Mouse (Mus musculus): Measurements from ENCODE around the gene Cc2d1b. TPM values are rescaled to one million over a fixed set of nuclear protein-coding genes. Genes with fewer than 3 reads are reported as not detected.

Gene Cc2d1b
- 22.8 and 29.1 TPM in 2 replicates for polyA plus RNA-seq (2016; fragmentation: Nextera tagmentation; extraction: Ambion mirVana)

DNA sequence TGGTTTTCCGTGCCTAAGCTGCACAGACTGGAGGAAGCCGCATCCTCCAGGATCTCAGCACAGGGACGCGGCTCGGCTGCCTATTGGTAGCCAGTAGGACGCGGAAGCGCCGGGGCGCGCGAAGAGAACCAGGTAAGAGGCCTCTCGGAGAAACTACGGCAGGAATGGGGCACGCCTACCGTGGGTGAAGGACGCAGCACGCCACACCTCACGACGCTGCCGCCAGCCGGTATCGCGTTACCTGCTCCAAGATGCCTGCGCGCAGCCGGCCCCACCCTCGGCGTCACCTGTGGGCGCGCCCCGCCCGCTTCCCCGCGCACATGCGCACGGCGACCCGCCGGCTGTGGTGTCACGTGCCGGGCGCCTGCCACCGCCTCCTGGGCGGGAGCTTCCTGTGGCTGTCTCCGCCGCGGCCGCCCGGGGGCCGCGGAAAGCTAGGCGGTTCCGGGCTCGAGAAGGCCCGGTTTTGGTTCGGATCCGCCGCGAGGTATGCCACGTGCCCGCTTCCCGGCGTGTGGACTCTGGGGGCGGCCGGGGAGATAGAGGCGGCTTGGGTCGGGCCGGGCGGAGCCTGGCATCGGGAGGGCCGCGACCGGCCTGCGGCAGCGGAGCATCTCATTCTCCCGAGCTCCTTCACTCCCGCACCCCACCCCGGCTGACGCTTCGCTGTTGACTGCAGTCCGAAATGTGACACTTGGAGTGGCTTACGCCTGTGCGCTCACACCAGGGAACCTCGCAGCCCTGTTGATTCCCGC, at the start of gene Cc2d1b:
Gene Cc2d1b (plus strand): TSS at position 354 of the 755 bp plus-strand sequence.
- peak within 1 kb of the TSS; percentile 84 for H3K4me2 ChIP-seq
- peaks cover 19% of the 10 kb centered on the region for H3K36me3 ChIP-seq (replicated peaks)
- peak within 1 kb of the TSS; percentile 94 for H3K9ac ChIP-seq
- peak within 1 kb of the TSS; percentile 77 for H3K4me3 ChIP-seq (replicated peaks)
- no peaks in the 10 kb centered on the region for H3K9me3 ChIP-seq
- under 1% methylated on average over 86 of the region's 86 CpGs for WGBS
- peak within 1 kb of the TSS; percentile 86 for H3K27ac ChIP-seq
- no peaks in the 10 kb centered on the region for H3K27me3 ChIP-seq
- peak; percentile 96 for ATAC-seq (ENCODE audit: low FRiP score)
- H3K4me1 ChIP-seq, result peaks cover 15% of the 10 kb centered on the region

DNA sequence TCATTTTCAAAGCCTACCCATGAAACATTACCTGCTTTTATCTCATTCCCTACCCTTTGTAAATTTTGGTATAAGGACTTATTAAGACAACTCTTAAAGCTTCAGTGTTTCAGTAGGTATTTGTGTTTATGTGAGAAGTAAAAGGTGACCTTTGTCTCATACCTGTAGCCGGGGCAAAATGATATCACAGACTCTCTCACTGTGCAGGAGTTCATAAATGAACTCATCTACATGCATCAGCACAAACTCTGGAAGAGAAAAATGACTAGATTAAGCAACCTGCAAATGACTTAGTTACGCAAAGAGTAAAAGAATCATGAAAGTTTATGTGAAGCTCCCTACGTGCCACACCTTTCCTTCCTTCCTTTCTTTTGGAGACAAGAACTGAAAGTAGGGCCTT, 47.1 kb upstream of the Cc2d1b start:
- Histone ChIP-seq H3K27me3 (no peaks in the 10 kb centered on the region), H3K36me3 (replicated peaks) (peaks cover 69% of the 10 kb centered on the region), H3K4me1 (peaks cover 6% of the 10 kb centered on the region), H3K9me3 (no peaks in the 10 kb centered on the region), H3K27ac (no peak overlapping the region), H3K4me2 (no peak overlapping the region), H3K9ac (no peak overlapping the region), H3K4me3 (replicated peaks) (no peak overlapping the region)
- 99% methylated on average over 3 of the region's 3 CpGs for WGBS
- no peak for ATAC-seq (ENCODE audit: low FRiP score)

DNA sequence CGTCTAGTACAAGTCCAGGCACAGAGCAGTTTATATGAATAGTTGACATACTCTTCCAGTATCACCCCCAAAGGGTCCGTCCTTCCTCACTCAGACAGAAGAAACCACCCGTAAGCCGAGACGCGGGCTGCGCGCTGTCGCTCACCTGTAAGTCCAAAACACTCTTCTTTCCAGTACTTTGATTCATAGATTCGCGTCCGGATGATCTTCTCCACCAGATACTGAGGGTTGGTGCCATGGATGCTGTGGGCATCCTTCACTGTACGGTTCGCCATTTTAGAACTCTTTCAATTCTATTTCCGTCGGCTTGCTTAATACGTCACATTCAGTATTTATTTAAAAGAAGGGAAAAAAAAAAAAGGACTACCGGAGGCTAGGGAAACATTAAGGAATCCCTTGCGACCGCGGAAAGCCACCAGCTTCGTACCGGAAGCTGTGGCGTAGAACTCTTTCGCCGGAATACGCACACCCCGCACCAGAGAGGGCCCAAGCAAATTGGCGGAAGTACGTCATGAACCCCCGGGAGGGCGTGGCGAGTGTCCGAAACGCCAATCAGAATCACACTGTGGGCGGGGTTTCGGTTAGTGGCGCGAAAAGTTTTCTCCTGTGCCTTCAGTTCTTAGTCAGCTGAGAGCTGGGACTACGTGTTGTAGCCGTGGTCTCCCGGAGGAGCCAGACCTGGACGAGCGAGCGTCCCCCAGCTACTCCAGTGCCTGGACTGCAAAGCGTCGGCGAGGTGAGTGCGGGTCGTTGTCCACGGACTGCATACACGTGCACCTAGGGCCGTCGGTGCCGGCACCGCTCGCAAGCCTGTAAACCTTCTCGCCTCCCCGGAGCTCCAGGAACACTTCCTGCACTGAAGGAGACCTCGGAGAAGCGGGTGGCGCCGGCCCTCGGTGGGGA, 40.6 kb upstream of the Cc2d1b start, which contains the start of the genes Prpf38a and Orc1:
Gene Prpf38a (minus strand): TSS at position 497 of the 903 bp plus-strand sequence.
Gene Orc1 (plus strand): TSS at position 584 of the 903 bp plus-strand sequence.
- peaks cover 26% of the 10 kb centered on the region for H3K36me3 ChIP-seq (replicated peaks)
- peak within 1 kb of the TSS; percentile 82 for H3K4me2 ChIP-seq
- H3K27me3 ChIP-seq, result no peaks in the 10 kb centered on the region
- H3K4me3 ChIP-seq (replicated peaks), result peak within 1 kb of the TSS; percentile 76
- WGBS, result under 1% methylated on average over 64 of the region's 64 CpGs
- H3K9me3 ChIP-seq, result no peaks in the 10 kb centered on the region
- peak; percentile 99 for ATAC-seq (ENCODE audit: low FRiP score)
- H3K4me1 ChIP-seq, result peaks cover 25% of the 10 kb centered on the region
- peak within 1 kb of the TSS; percentile 77 for H3K9ac ChIP-seq
- H3K27ac ChIP-seq, result peak within 1 kb of the TSS; percentile 73

DNA sequence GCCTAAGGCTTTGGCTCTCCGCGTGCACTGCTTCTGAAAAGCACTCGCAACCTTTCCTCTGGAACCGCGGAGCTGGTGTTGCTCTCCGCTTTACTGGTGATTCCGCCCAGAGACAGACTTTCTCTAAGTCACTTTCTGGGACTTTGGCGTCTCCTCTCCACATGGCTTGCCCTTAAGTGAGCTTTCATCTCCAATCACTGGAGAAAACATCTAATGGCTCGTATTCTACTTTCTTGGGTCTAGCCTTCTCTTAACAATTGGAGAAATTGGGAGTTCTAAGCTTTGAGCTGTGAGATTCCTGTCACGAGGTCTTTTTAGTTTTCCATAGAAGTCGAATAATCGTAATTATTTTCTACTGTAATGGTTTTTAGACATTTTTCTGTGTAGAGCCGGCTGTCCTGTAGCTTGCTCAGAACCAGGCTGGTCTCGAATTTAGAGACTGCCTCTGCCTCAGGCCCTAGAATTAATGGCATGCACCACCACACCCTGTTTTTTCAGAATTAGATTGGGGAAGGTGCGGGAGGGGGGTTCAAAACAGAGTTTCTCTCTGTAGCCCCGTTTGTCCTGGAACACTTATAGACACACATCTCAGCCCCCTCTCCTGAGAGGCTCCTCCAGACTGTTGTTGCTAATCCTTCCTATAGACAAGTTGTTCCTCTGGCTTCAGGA, 39.9 kb upstream of the Cc2d1b start:
- Histone ChIP-seq H3K4me2 (peak overlapping the region; percentile 68), H3K36me3 (replicated peaks) (peaks cover 21% of the 10 kb centered on the region), H3K27me3 (no peaks in the 10 kb centered on the region), H3K9ac (peak overlapping the region; percentile 62), H3K27ac (peak overlapping the region; percentile 63), H3K9me3 (no peaks in the 10 kb centered on the region), H3K4me1 (peaks cover 25% of the 10 kb centered on the region), H3K4me3 (replicated peaks) (peak overlapping the region; percentile 76)
- WGBS, result 1% methylated on average over 16 of the region's 16 CpGs
- no peak for ATAC-seq (ENCODE audit: low FRiP score)

DNA sequence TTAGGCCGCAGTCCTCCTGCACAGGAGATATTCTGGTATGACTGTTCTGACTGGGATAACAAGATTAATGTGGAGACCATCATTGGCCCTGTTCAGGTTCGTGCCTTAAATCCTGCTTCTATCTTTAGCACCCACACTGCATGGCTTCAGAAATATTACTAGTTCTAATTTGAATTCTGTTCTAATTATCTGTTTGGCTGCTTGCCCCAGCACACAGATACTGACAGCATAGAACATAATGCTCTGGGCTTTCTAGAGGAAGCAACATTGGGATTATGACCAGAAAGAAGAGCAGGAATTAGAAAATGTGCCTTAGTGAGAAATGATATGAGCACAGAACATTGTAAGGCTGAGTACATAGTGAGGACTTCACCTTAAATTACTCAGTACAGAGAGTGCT, 26.4 kb upstream of the Cc2d1b start:
- H3K36me3 ChIP-seq (replicated peaks), result peaks cover 16% of the 10 kb centered on the region
- WGBS, result 93% methylated on average over 2 of the region's 2 CpGs

DNA sequence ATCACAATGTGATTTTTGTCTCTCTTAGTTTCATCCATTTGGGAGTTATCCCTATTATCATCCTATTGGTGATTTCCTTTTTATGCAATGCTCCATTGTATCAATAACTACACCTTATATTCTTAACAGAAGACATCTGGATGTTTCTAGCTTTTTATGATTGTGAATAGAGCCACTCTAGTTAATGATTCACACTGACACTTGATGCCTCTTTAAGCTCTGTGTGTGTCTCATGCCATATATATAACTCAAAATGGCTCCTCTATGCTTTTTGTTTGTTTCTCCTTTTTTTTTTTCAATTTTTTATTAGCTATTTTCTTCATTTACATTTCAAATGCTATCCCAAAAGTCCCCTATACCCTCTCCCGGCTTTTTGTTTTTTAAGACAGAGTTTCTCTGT, 24.0 kb upstream of the Cc2d1b start:
- Histone ChIP-seq H3K9ac (no peak overlapping the region), H3K9me3 (no peaks in the 10 kb centered on the region), H3K4me1 (no peaks in the 10 kb centered on the region), H3K27me3 (no peaks in the 10 kb centered on the region), H3K27ac (no peak overlapping the region), H3K4me2 (no peak overlapping the region), H3K4me3 (replicated peaks) (no peak overlapping the region), H3K36me3 (replicated peaks) (peaks cover 26% of the 10 kb centered on the region)
- ATAC-seq (ENCODE audit: low FRiP score), result no peak
- 78% methylated on average over 1 of the region's 1 CpGs for WGBS

More for the DNA sequence above, 26.4 kb upstream of the Cc2d1b start:
- H3K27ac ChIP-seq, result no peak overlapping the region
- H3K9me3 ChIP-seq, result no peaks in the 10 kb centered on the region
- H3K4me2 ChIP-seq, result no peak overlapping the region
- no peak for ATAC-seq (ENCODE audit: low FRiP score)
- no peaks in the 10 kb centered on the region for H3K27me3 ChIP-seq
- no peak overlapping the region for H3K9ac ChIP-seq
- no peak overlapping the region for H3K4me3 ChIP-seq (replicated peaks)
- no peaks in the 10 kb centered on the region for H3K4me1 ChIP-seq

DNA sequence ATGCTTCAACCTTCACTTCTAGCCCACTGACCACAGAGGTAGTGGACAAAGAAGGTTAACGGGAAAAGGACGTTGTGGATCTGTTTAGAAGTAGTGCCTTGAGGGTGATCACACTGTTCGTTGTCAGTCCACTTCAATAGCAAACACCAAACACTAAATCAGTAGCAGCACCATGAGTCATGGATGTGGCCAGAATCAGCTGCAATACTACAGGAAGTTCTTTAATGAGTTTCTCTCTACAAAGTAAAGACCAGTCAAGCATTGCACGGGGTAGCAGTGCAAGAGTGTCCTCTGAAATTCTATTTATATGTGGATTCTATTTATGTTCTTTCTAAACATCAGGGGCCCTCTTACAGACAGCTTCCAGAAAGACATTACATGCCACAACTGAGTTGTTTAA, 21.4 kb upstream of the Cc2d1b start:
- Histone ChIP-seq H3K4me2 (no peak overlapping the region), H3K4me1 (no peaks in the 10 kb centered on the region), H3K9me3 (no peaks in the 10 kb centered on the region), H3K27me3 (no peaks in the 10 kb centered on the region), H3K9ac (no peak overlapping the region), H3K36me3 (replicated peaks) (peaks cover 40% of the 10 kb centered on the region), H3K4me3 (replicated peaks) (no peak overlapping the region), H3K27ac (no peak overlapping the region)
- WGBS, result 87% methylated on average over 4 of the region's 4 CpGs
- ATAC-seq (ENCODE audit: low FRiP score), result no peak

DNA sequence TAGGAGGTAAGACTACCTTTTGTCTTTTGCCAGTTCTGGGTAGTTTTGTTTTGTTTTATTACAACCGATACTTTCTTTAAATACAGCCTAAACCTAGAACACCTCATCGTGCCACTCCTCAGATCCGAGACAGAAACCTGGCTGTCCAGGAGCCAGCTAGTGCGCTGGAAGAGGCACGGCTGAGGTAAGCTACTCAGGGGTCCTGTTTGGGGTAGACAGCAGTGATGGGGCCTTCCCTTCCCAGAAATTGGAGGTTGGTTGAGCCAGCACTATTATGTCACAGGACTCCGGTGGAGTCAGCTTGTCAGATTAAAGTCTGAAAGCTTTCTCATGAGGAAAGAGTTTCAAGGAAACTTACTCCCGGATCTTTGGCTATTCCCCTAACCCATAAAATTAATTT, 17.9 kb upstream of the Cc2d1b start:
- WGBS, result 95% methylated on average over 7 of the region's 7 CpGs
- Histone ChIP-seq H3K36me3 (replicated peaks) (peaks cover 66% of the 10 kb centered on the region), H3K9me3 (no peaks in the 10 kb centered on the region), H3K27me3 (no peaks in the 10 kb centered on the region), H3K4me1 (no peaks in the 10 kb centered on the region), H3K4me3 (replicated peaks) (no peak overlapping the region), H3K4me2 (no peak overlapping the region), H3K9ac (no peak overlapping the region), H3K27ac (no peak overlapping the region)
- ATAC-seq (ENCODE audit: low FRiP score), result no peak

DNA sequence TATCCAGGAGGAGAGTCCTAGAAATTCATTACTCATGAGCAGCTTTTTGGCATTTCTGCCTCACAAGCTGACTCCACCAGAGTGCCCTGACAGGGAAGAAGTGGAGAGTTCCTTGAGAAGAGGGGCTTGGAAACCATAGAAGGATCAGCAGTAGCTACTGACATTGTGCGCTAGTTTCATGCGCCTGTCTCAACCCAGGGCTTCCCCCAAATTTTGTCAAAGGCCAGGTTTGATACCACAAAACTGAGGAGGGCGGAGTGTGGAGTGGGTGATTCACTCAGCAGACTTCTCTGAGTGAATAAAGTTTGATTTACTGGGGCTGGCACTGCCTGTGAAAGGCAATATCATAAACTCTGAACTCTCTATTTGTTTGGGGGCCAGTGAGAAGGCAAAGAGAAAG, 11.1 kb upstream of the Cc2d1b start:
- H3K9ac ChIP-seq, result no peak overlapping the region
- H3K36me3 ChIP-seq (replicated peaks), result peaks cover 39% of the 10 kb centered on the region
- H3K4me2 ChIP-seq, result no peak overlapping the region
- no peak overlapping the region for H3K4me3 ChIP-seq (replicated peaks)
- no peaks in the 10 kb centered on the region for H3K4me1 ChIP-seq
- H3K27me3 ChIP-seq, result no peaks in the 10 kb centered on the region
- H3K9me3 ChIP-seq, result no peaks in the 10 kb centered on the region
- WGBS, result 93% methylated on average over 3 of the region's 3 CpGs
- H3K27ac ChIP-seq, result no peak overlapping the region
- ATAC-seq (ENCODE audit: low FRiP score), result no peak

DNA sequence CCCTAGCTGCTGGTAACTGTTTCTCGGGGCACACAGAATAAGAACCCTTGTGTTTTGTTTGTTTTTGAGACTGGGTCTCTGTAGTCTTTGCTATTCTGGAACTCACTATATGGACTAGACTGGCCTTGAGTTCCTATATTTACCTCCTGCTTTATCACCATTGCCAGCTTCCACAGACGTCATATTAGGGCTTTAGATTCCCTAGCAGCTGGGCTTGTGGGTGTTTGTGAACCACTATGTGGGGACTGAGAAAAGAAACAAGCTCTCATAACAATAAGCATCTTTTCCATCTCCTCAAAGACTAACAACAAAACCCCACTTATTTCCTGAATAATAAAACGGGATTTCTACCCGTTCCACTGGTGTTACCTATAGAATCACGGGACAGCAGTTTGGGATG, 8.8 kb upstream of the Cc2d1b start:
- Histone ChIP-seq H3K4me2 (no peak overlapping the region), H3K36me3 (replicated peaks) (peaks cover 30% of the 10 kb centered on the region), H3K9me3 (no peaks in the 10 kb centered on the region), H3K4me3 (replicated peaks) (no peak overlapping the region), H3K4me1 (no peaks in the 10 kb centered on the region), H3K27me3 (no peaks in the 10 kb centered on the region), H3K27ac (no peak overlapping the region), H3K9ac (no peak overlapping the region)
- ATAC-seq (ENCODE audit: low FRiP score), result no peak
- 88% methylated on average over 5 of the region's 5 CpGs for WGBS

DNA sequence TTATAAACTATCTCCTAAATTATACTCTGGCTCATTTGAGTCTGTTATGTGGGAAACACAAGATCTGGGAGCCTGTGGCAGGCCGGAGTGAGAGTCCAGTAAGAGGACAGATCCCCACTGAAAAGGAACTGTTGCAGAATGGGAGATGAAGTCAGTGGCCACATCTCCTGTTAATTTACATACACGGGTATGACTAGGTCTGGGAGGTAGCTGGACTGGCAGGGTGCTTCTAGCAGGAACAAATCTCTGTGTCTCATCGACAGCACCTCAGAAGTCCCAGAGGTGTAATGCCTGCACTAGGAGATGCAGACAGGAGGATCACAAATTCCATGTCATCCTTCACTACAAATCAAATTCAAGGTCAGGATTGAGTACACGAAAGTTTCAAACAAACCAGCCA, 1.2 kb upstream of the Cc2d1b start:
- Histone ChIP-seq H3K27me3 (no peaks in the 10 kb centered on the region), H3K9me3 (no peaks in the 10 kb centered on the region), H3K9ac (peak overlapping the region; percentile 94; the same call in 1 of the 2 replicates), H3K36me3 (replicated peaks) (peaks cover 22% of the 10 kb centered on the region), H3K4me3 (replicated peaks) (peak overlapping the region; percentile 77), H3K27ac (no peak overlapping the region), H3K4me1 (peaks cover 15% of the 10 kb centered on the region), H3K4me2 (peak overlapping the region; percentile 84)
- no peak for ATAC-seq (ENCODE audit: low FRiP score)
- 75% methylated on average over 4 of the region's 4 CpGs for WGBS

DNA sequence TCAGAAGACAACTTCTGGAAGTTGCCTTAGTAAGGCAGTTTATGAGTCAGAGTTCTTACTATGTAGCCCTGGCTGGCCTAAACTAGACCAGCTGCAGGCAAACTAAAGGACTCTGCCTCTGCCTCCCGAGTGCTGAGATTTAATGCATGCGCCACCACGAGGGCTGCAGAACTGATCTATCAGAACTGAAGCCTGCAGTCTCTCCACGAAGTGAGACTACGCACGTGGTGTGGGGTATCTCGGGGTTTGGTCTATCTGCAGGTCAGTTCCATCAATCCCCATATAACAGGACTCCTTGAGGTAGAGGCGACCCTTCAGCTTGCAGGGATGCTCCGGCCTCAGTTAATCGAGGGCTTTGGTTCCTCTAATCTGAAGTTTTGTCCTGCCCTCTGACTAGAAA, 575 bp upstream of the Cc2d1b start:
- 2% methylated on average over 10 of the region's 10 CpGs for WGBS
- peak overlapping the region; percentile 86 for H3K27ac ChIP-seq
- peaks cover 19% of the 10 kb centered on the region for H3K36me3 ChIP-seq (replicated peaks)
- peak overlapping the region; percentile 84 for H3K4me2 ChIP-seq
- H3K4me3 ChIP-seq (replicated peaks), result peak overlapping the region; percentile 77
- peak; percentile 45 for ATAC-seq (ENCODE audit: low FRiP score)
- peak overlapping the region; percentile 94 for H3K9ac ChIP-seq
- H3K4me1 ChIP-seq, result peaks cover 15% of the 10 kb centered on the region
- no peaks in the 10 kb centered on the region for H3K9me3 ChIP-seq
- no peaks in the 10 kb centered on the region for H3K27me3 ChIP-seq
